Comparison of ENCODE assay signal across 25 mouse cellular contexts in genomic region chr19:20706747-20707146, GRCm38 (mm10). TPM values are rescaled to one million over a fixed set of nuclear protein-coding genes. Genes with fewer than 3 reads are reported as not detected.
A peak's percentile ranks its signal among the peaks of the same experiment; 100 is the strongest.
DNase-seq lines count a peak whose midpoint lies in the region; ATAC-seq and TF ChIP-seq lines count a peak whose summit lies in the region.
"Had no signal": no experiment of that assay in that cellular context is flagged by ENCODE, and none has a peak within 500 bp of the region (broad histone marks: within the 10 kb centered on the region; RNA-seq: fewer than 3 reads in every experiment).

No protein-coding gene starts in this region.

- WGBS in kidney, adult 2 months: 38% methylated on average over 4 of the region's 4 CpGs
- WGBS in kidney, embryonic 16.5 days: 40% methylated on average over 4 of the region's 4 CpGs

- DNase-seq in kidney, adult 2 months: peak; percentile 56
- DNase-seq in kidney, adult 18-20 months: no peak
- peak; percentile 12 to 34 for DNase-seq in kidney, postnatal 36 days
- no peak for DNase-seq in gastrocnemius, postnatal 36 days
- no peak for DNase-seq in testis, postnatal 10 days (ENCODE audit: low spot score)
- DNase-seq: adrenal gland, adult 2 months; adrenal gland, postnatal 25 days; cerebellum, adult 2 months; cerebellum, postnatal 10 days; embryo, embryonic 11 days; gastrocnemius, adult 2 months; gastrocnemius, postnatal 25 days; heart, adult 18-20 months; heart, postnatal 10 days; heart, postnatal 4 days had no signal

- no peak for TF ChIP-seq CTCF in kidney, adult 2 months (conservative IDR thresholded peaks at IDR 0.05; ENCODE audit: insufficient read depth, insufficient read length, low read depth, low read length)

- no peak overlapping the region for H3K4me3 ChIP-seq in kidney, adult 2 months (ENCODE audit: insufficient read depth, low read depth, low read length)
- H3K4me3 ChIP-seq in kidney, embryonic 16.5 days (ENCODE audit: low read length): no peak overlapping the region
- H3K4me3 ChIP-seq: embryonic facial prominence, embryonic 15.5 days; erythroblast, embryonic 14.5 days; forebrain, embryonic 10.5 days; gastrocnemius, adult 2 months; heart, embryonic 10.5 days; hindbrain, embryonic 13.5 days had no signal

- ATAC-seq in kidney, embryonic 16.5 days (ENCODE audit: low FRiP score, low TSS enrichment): no peak
- peak; percentile 35; the same call in 1 of the 2 replicates for ATAC-seq in megakaryocyte, adult 5-6 weeks (ENCODE audit: poor library complexity, severe bottlenecking)
- ATAC-seq: forebrain, embryonic 14.5 days; Patski had no signal

- no peaks in the 10 kb centered on the region; the same call in 1 of the 2 replicates for H3K4me1 ChIP-seq in kidney, adult 2 months (ENCODE audit: control insufficient read depth, insufficient read depth, low read length)
- H3K4me1 ChIP-seq in kidney, embryonic 16.5 days (ENCODE audit: insufficient read depth, low read length): no peaks in the 10 kb centered on the region
- H3K4me1 ChIP-seq: embryonic facial prominence, embryonic 15.5 days; heart, embryonic 10.5 days; hindbrain, embryonic 13.5 days had no signal

- TF ChIP-seq POLR2A in kidney, adult 2 months (IDR thresholded peaks at IDR 0.05; ENCODE audit: low read depth, low read length): no peak

- H3K27ac ChIP-seq in kidney, adult 2 months (ENCODE audit: insufficient read depth, low read depth, low read length): no peak overlapping the region
- H3K27ac ChIP-seq in kidney, embryonic 16.5 days (ENCODE audit: low read length): no peak overlapping the region
- H3K27ac ChIP-seq: embryonic facial prominence, embryonic 15.5 days; forebrain, embryonic 10.5 days; gastrocnemius, adult 2 months; heart, embryonic 10.5 days; hindbrain, embryonic 13.5 days had no signal

- no peak overlapping the region for H3K9ac ChIP-seq in kidney, embryonic 16.5 days (replicated peaks; ENCODE audit: low read length)
- H3K9ac ChIP-seq: embryonic facial prominence, embryonic 15.5 days; hindbrain, embryonic 13.5 days had no signal

- H3K4me2 ChIP-seq in kidney, embryonic 16.5 days (replicated peaks; ENCODE audit: low read depth, low read length): no peak overlapping the region
- H3K4me2 ChIP-seq: embryonic facial prominence, embryonic 15.5 days; hindbrain, embryonic 13.5 days had no signal

- H3K27me3 ChIP-seq in kidney, adult 2 months (replicated peaks; ENCODE audit: control insufficient read depth, insufficient read depth, low read length): no peaks in the 10 kb centered on the region
- H3K27me3 ChIP-seq in kidney, embryonic 16.5 days (ENCODE audit: insufficient read depth, low read length): no peaks in the 10 kb centered on the region
- H3K27me3 ChIP-seq: embryonic facial prominence, embryonic 15.5 days; hindbrain, embryonic 13.5 days; Patski had no signal

- intact Hi-C loops in gastrocnemius, postnatal 36 days (cut with DNase I): no loop called here

- no peaks in the 10 kb centered on the region for H3K36me3 ChIP-seq in kidney, adult 2 months (ENCODE audit: control insufficient read depth, insufficient read depth, low read length)
- H3K36me3 ChIP-seq in kidney, embryonic 16.5 days (ENCODE audit: insufficient read depth, low read length): no peaks in the 10 kb centered on the region
- H3K36me3 ChIP-seq: embryonic facial prominence, embryonic 15.5 days; forebrain, embryonic 10.5 days; heart, embryonic 10.5 days; hindbrain, embryonic 13.5 days had no signal

- no peaks in the 10 kb centered on the region for H3K9me3 ChIP-seq in kidney, embryonic 16.5 days (ENCODE audit: low read length)
- H3K9me3 ChIP-seq: embryonic facial prominence, embryonic 15.5 days; forebrain, embryonic 10.5 days; heart, embryonic 10.5 days; hindbrain, embryonic 13.5 days had no signal

RNA-seq across cellular contexts. Expression of gene Aldh1a7, which starts 20.6 kb away (rescaled TPM):
- polyA plus RNA-seq in kidney, adult 2 months (2012; rRNA removed): 4.0 and 5.1 TPM in 2 replicates
- 5.9 and 7.7 TPM in 2 replicates for polyA plus RNA-seq in kidney, embryonic 16.5 days (2015; fragmentation: Nextera tagmentation; extraction: Ambion mirVana)
- 0.71 and 2.1 TPM in 2 replicates for total RNA-seq in megakaryocyte, adult 5-6 weeks (2015)
- total RNA-seq in megakaryocyte, adult 5-6 weeks (2017): 0.92 and 1.9 TPM in 2 replicates
- 1 to 10 TPM in 1 of 2 experiments, under 1 TPM in 1; 0.99 to 2.6 TPM for total RNA-seq in gastrocnemius, postnatal 36 days (2021)
- polyA plus RNA-seq: C2C12; erythroblast, embryonic 14.5 days had no signal

Comparison
In these comparisons a context has a peak if more than half of its experiments do, and no peak if none do; other contexts are left out.
1. DNase-seq: peak in kidney, adult 2 months (single experiment) and kidney, postnatal 36 days (2 of 2); none in kidney, adult 18-20 months (single experiment), gastrocnemius, postnatal 36 days (0 of 2) and testis, postnatal 10 days (single experiment).